Mouse (Mus musculus) right cerebral cortex, adult 18-20 months (tissue): ENCODE data around the gene Cbx1.
A peak's percentile ranks its signal among the peaks of the same experiment; 100 is the strongest.

Experiments
- DNase-seq: peaks from one replicate; pipeline ENCODE4 v3.0.0; 2022; ENCODE audit warnings: mixed read lengths

Gene Cbx1

GRCm38 (mm10) chr11:96818128-96818710 lies 29.3 kb downstream of the Cbx1 start:
- no peak for DNase-seq

- DNase-seq: no peak
Measured at GRCm38 (mm10) chr11:96821956-96822355, 33.0 kb downstream of the Cbx1 start.

GRCm38 (mm10) chr11:96822675-96823470 lies 33.9 kb downstream of the Cbx1 start:
- DNase-seq: no peak

- no peak for DNase-seq
Measured at GRCm38 (mm10) chr11:96823471-96823837, 34.5 kb downstream of the Cbx1 start.

- DNase-seq: peak; percentile 96
Measured at GRCm38 (mm10) chr11:96823880-96824782, 35.2 kb downstream of the Cbx1 start.

GRCm38 (mm10) chr11:96824783-96825495 lies 36.0 kb downstream of the Cbx1 start:
- peak; percentile 58 for DNase-seq

- no peak for DNase-seq
Measured at GRCm38 (mm10) chr11:96826481-96826880, 37.6 kb downstream of the Cbx1 start.

GRCm38 (mm10) chr11:96827062-96827581 lies 38.2 kb downstream of the Cbx1 start:
- no peak for DNase-seq

GRCm38 (mm10) chr11:96827917-96828316 lies 39.0 kb downstream of the Cbx1 start:
- no peak for DNase-seq

- no peak for DNase-seq
Measured at GRCm38 (mm10) chr11:96828881-96829280, 40.0 kb downstream of the Cbx1 start.

GRCm38 (mm10) chr11:96829403-96829812 lies 40.5 kb downstream of the Cbx1 start:
- peak; percentile 63 for DNase-seq

- DNase-seq: peak; percentile 100
Measured at GRCm38 (mm10) chr11:96829813-96830538, 41.0 kb downstream of the Cbx1 start, which contains the start of gene Nfe2l1. TSS of gene Nfe2l1 (minus strand) at chr11:96829968.

GRCm38 (mm10) chr11:96830539-96831216 lies 41.8 kb downstream of the Cbx1 start:
- DNase-seq: no peak

GRCm38 (mm10) chr11:96831516-96831915 lies 42.6 kb downstream of the Cbx1 start:
- DNase-seq: no peak

GRCm38 (mm10) chr11:96832541-96832940 lies 43.6 kb downstream of the Cbx1 start:
- DNase-seq: no peak

- no peak for DNase-seq
Measured at GRCm38 (mm10) chr11:96832973-96833372, 44.0 kb downstream of the Cbx1 start.

GRCm38 (mm10) chr11:96834127-96834526 lies 45.2 kb downstream of the Cbx1 start:
- no peak for DNase-seq

- no peak for DNase-seq
Measured at GRCm38 (mm10) chr11:96837298-96837697, 48.4 kb downstream of the Cbx1 start.

- DNase-seq: no peak
Measured at GRCm38 (mm10) chr11:96838341-96838740, 49.4 kb downstream of the Cbx1 start.

GRCm38 (mm10) chr11:96839428-96839827 lies 50.5 kb downstream of the Cbx1 start:
- no peak for DNase-seq

GRCm38 (mm10) chr11:96839877-96840276 lies 51.0 kb downstream of the Cbx1 start:
- no peak for DNase-seq
